Mouse (Mus musculus) liver, embryonic 14.5 days (tissue): ENCODE measurements around the gene Wnt1.

Experiments
- CTCF ChIP-seq: IDR thresholded peaks from 2 replicates; pipeline ENCODE4 v1.5.1; 2016; ENCODE audit warnings: antibody characterized with exemption, low read depth, control low read depth
- EP300 ChIP-seq: IDR thresholded peaks from 2 replicates; pipeline ENCODE4 v1.6.1; 2016; ENCODE audit warnings: antibody characterized with exemption, low read depth

- TF ChIP-seq CTCF = no peak
- no peak for TF ChIP-seq EP300
Measured at GRCm38 (mm10) chr15:98771813-98772425, 17.7 kb upstream of the Wnt1 start.
